10 mouse cellular contexts compared by ENCODE assay signal in the genomic region with DNA sequence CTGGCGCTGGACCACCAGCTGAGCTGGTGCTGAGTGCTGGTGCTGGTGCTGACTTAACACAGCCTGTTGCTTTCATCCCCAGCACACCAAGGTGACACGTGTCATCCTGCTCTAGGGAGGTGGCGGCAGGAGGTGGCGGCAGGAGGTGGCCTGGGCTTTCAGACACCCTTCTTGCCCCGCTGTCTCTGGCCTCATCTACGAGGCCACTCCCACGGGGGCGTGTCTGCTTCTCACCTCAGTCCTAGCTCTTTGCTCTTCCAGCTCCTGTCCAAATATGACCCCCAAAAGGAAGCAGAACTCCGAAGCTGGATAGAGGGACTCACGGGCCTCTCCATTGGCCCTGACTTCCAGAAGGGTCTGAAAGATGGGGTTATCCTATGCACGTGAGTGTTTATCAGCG. TPM values are rescaled to one million over a fixed set of nuclear protein-coding genes. Genes with fewer than 3 reads are reported as not detected.
DNase-seq lines count a peak whose midpoint lies in the region; ATAC-seq lines count a peak whose summit lies in the region.
"Had no signal": no experiment of that assay in that cellular context is flagged by ENCODE, and none has a peak within 500 bp of the region (broad histone marks: within the 10 kb centered on the region; RNA-seq: fewer than 3 reads in every experiment).

No protein-coding gene starts in this region.

- no peak overlapping the region for H3K4me2 ChIP-seq in forebrain, embryonic 12.5 days
- no peak overlapping the region for H3K4me2 ChIP-seq in forebrain, embryonic 16.5 days (ENCODE audit: low read length)
- peak overlapping the region; percentile 13; the same call in 1 of the 2 replicates for H3K4me2 ChIP-seq in liver, embryonic 15.5 days
- H3K4me2 ChIP-seq in liver, embryonic 12.5 days: no peak overlapping the region
- H3K4me2 ChIP-seq in limb, embryonic 12.5 days: 0 out of 2 replicates have a peak overlapping the region, but pooled peaks have one; percentile 8

- peaks cover 3% of the 10 kb centered on the region; the same call in 1 of the 2 replicates for H3K9me3 ChIP-seq in forebrain, embryonic 12.5 days
- H3K9me3 ChIP-seq in forebrain, embryonic 16.5 days (ENCODE audit: control insufficient read depth, low read length): peaks cover 5% of the 10 kb centered on the region; the same call in 1 of the 2 replicates
- no peaks in the 10 kb centered on the region for H3K9me3 ChIP-seq in liver, embryonic 15.5 days (replicated peaks)
- H3K9me3 ChIP-seq in liver, embryonic 12.5 days (replicated peaks): peaks cover 3% of the 10 kb centered on the region
- 0 out of 2 replicates have a peak, but pooled peaks cover 12% of the 10 kb centered on the region for H3K9me3 ChIP-seq in limb, embryonic 12.5 days

- WGBS in forebrain, embryonic 12.5 days: 50% methylated on average over 12 of the region's 12 CpGs
- WGBS in forebrain, embryonic 16.5 days: 57% methylated on average over 12 of the region's 12 CpGs
- 64% methylated on average over 12 of the region's 12 CpGs for WGBS in liver, embryonic 15.5 days (ENCODE audit: insufficient replicate concordance)
- 68% methylated on average over 12 of the region's 12 CpGs for WGBS in liver, embryonic 12.5 days (ENCODE audit: insufficient replicate concordance)
- 67% methylated on average over 12 of the region's 12 CpGs for WGBS in limb, embryonic 12.5 days

- H3K9ac ChIP-seq in forebrain, embryonic 12.5 days: no peak overlapping the region
- H3K9ac ChIP-seq in forebrain, embryonic 16.5 days (replicated peaks; ENCODE audit: low read depth, low read length): no peak overlapping the region
- no peak overlapping the region for H3K9ac ChIP-seq in liver, embryonic 15.5 days
- H3K9ac ChIP-seq in liver, embryonic 12.5 days: no peak overlapping the region
- H3K9ac ChIP-seq in limb, embryonic 12.5 days (replicated peaks): no peak overlapping the region
- H3K9ac ChIP-seq: liver, embryonic 14.5 days had no signal

- ATAC-seq in forebrain, embryonic 12.5 days (ENCODE audit: low FRiP score): no peak
- ATAC-seq in forebrain, embryonic 16.5 days: no peak
- no peak for ATAC-seq in liver, embryonic 15.5 days (ENCODE audit: insufficient read depth)
- no peak for ATAC-seq in liver, embryonic 12.5 days
- no peak for ATAC-seq in limb, embryonic 12.5 days (ENCODE audit: insufficient number of reproducible peaks, insufficient read depth, low FRiP score, low TSS enrichment, low read depth)
- ATAC-seq: hindbrain, embryonic 16.5 days had no signal

- DNase-seq in Muller cell, postnatal 12 days (ENCODE audit: inconsistent ontology term): peak; percentile 19
- no peak for DNase-seq in spleen, postnatal 4 days (ENCODE audit: low spot score in 2 of 2)
- no peak for DNase-seq in left cerebral cortex, postnatal 4 days

- peaks cover 32% of the 10 kb centered on the region for H3K4me1 ChIP-seq in forebrain, embryonic 12.5 days
- H3K4me1 ChIP-seq in forebrain, embryonic 16.5 days (replicated peaks; ENCODE audit: control insufficient read depth, insufficient read depth, low read length): peaks cover 15% of the 10 kb centered on the region
- peaks cover 74% of the 10 kb centered on the region for H3K4me1 ChIP-seq in liver, embryonic 15.5 days (replicated peaks)
- peaks cover 69% of the 10 kb centered on the region for H3K4me1 ChIP-seq in liver, embryonic 12.5 days
- peaks cover 40% of the 10 kb centered on the region for H3K4me1 ChIP-seq in limb, embryonic 12.5 days (replicated peaks)

- 0 out of 2 replicates have a peak overlapping the region, but pooled peaks have one; percentile 5 for H3K4me3 ChIP-seq in forebrain, embryonic 12.5 days (replicated peaks)
- no peak overlapping the region for H3K4me3 ChIP-seq in forebrain, embryonic 16.5 days (replicated peaks; ENCODE audit: low read length)
- no peak overlapping the region for H3K4me3 ChIP-seq in liver, embryonic 15.5 days (replicated peaks)
- H3K4me3 ChIP-seq in liver, embryonic 12.5 days: no peak overlapping the region
- no peak overlapping the region for H3K4me3 ChIP-seq in limb, embryonic 12.5 days (replicated peaks)

- H3K36me3 ChIP-seq in forebrain, embryonic 12.5 days (replicated peaks): no peaks in the 10 kb centered on the region
- H3K36me3 ChIP-seq in forebrain, embryonic 16.5 days (ENCODE audit: control insufficient read depth, insufficient read depth): no peaks in the 10 kb centered on the region
- H3K36me3 ChIP-seq in liver, embryonic 15.5 days (replicated peaks): peaks cover 29% of the 10 kb centered on the region
- H3K36me3 ChIP-seq in liver, embryonic 12.5 days: peaks cover 43% of the 10 kb centered on the region
- peaks cover 44% of the 10 kb centered on the region for H3K36me3 ChIP-seq in limb, embryonic 12.5 days

- intact Hi-C loops in left cerebral cortex, postnatal 4 days (cut with DNase I): loop anchor here (5.0 kb wide), 1 partner anchor 46 kb away; the partner anchor contains the start of gene Polr2e

- H3K27ac ChIP-seq in forebrain, embryonic 12.5 days: no peak overlapping the region
- no peak overlapping the region for H3K27ac ChIP-seq in forebrain, embryonic 16.5 days (ENCODE audit: low read length)
- no peak overlapping the region for H3K27ac ChIP-seq in liver, embryonic 15.5 days (replicated peaks)
- H3K27ac ChIP-seq in liver, embryonic 12.5 days: no peak overlapping the region
- no peak overlapping the region for H3K27ac ChIP-seq in limb, embryonic 12.5 days
- H3K27ac ChIP-seq: liver, embryonic 14.5 days had no signal

- H3K27me3 ChIP-seq in forebrain, embryonic 12.5 days: peaks cover 49% of the 10 kb centered on the region
- H3K27me3 ChIP-seq in forebrain, embryonic 16.5 days (replicated peaks; ENCODE audit: control insufficient read depth, insufficient read depth, low read length): peaks cover 38% of the 10 kb centered on the region
- peaks cover 38% of the 10 kb centered on the region for H3K27me3 ChIP-seq in liver, embryonic 15.5 days
- H3K27me3 ChIP-seq in liver, embryonic 12.5 days (replicated peaks): peaks cover 35% of the 10 kb centered on the region
- 0 out of 2 replicates have a peak, but pooled peaks cover 3% of the 10 kb centered on the region for H3K27me3 ChIP-seq in limb, embryonic 12.5 days

RNA-seq across cellular contexts. Expression of gene Cnn2, which starts 2.7 kb away (rescaled TPM):
- 85.5 and 115 TPM in 2 replicates for polyA plus RNA-seq in forebrain, embryonic 12.5 days (2016; fragmentation: Nextera tagmentation; extraction: Ambion mirVana)
- polyA plus RNA-seq in forebrain, embryonic 16.5 days (2015; fragmentation: Nextera tagmentation; extraction: Ambion mirVana): 30.5 and 31.3 TPM in 2 replicates
- polyA plus RNA-seq in liver, embryonic 15.5 days (2015; fragmentation: Nextera tagmentation; extraction: Ambion mirVana): 44.5 and 45.5 TPM in 2 replicates
- 68.2 and 75.4 TPM in 2 replicates for polyA plus RNA-seq in liver, embryonic 12.5 days (2016; fragmentation: Nextera tagmentation; extraction: Ambion mirVana)
- 216 and 240 TPM in 2 replicates for polyA plus RNA-seq in limb, embryonic 12.5 days (2016; fragmentation: Nextera tagmentation; extraction: Ambion mirVana)
- total RNA-seq in left cerebral cortex, postnatal 4 days (2021): 10 to 100 TPM; 12.4 to 17.2 TPM

RNA-seq across cellular contexts. Expression of gene Abca7, which starts 5.2 kb away (rescaled TPM):
- 5.8 and 5.9 TPM in 2 replicates for polyA plus RNA-seq in forebrain, embryonic 12.5 days (2016; fragmentation: Nextera tagmentation; extraction: Ambion mirVana)
- 3.9 and 4.7 TPM in 2 replicates for polyA plus RNA-seq in forebrain, embryonic 16.5 days (2015; fragmentation: Nextera tagmentation; extraction: Ambion mirVana)
- 7.5 and 9.0 TPM in 2 replicates for polyA plus RNA-seq in liver, embryonic 15.5 days (2015; fragmentation: Nextera tagmentation; extraction: Ambion mirVana)
- polyA plus RNA-seq in liver, embryonic 12.5 days (2016; fragmentation: Nextera tagmentation; extraction: Ambion mirVana): 10.5 and 12.1 TPM in 2 replicates
- polyA plus RNA-seq in limb, embryonic 12.5 days (2016; fragmentation: Nextera tagmentation; extraction: Ambion mirVana): 2.1 and 2.3 TPM in 2 replicates
- 1 to 10 TPM; 7.2 to 8.1 TPM for total RNA-seq in left cerebral cortex, postnatal 4 days (2021)

RNA-seq across cellular contexts. Expression of gene Tmem259, which starts 7.0 kb away (rescaled TPM):
- polyA plus RNA-seq in forebrain, embryonic 12.5 days (2016; fragmentation: Nextera tagmentation; extraction: Ambion mirVana): 14.7 and 19.2 TPM in 2 replicates
- polyA plus RNA-seq in forebrain, embryonic 16.5 days (2015; fragmentation: Nextera tagmentation; extraction: Ambion mirVana): 12.3 and 12.8 TPM in 2 replicates
- 8.4 and 11.0 TPM in 2 replicates for polyA plus RNA-seq in liver, embryonic 15.5 days (2015; fragmentation: Nextera tagmentation; extraction: Ambion mirVana)
- polyA plus RNA-seq in liver, embryonic 12.5 days (2016; fragmentation: Nextera tagmentation; extraction: Ambion mirVana): 17.2 and 17.5 TPM in 2 replicates
- polyA plus RNA-seq in limb, embryonic 12.5 days (2016; fragmentation: Nextera tagmentation; extraction: Ambion mirVana): 20.7 and 22.5 TPM in 2 replicates
- total RNA-seq in left cerebral cortex, postnatal 4 days (2021): 100 to 1,000 TPM; 117 to 127 TPM

RNA-seq across cellular contexts. Expression of gene Grin3b, which starts 20.6 kb away (rescaled TPM):
- 0.46 TPM in 2 replicates for polyA plus RNA-seq in forebrain, embryonic 12.5 days (2016; fragmentation: Nextera tagmentation; extraction: Ambion mirVana)
- 0.29 and 0.60 TPM in 2 replicates for polyA plus RNA-seq in forebrain, embryonic 16.5 days (2015; fragmentation: Nextera tagmentation; extraction: Ambion mirVana)
- 0.10 TPM in 1 of 2 replicates, not detected in the other for polyA plus RNA-seq in liver, embryonic 15.5 days (2015; fragmentation: Nextera tagmentation; extraction: Ambion mirVana)
- 0.14 TPM in 2 replicates for polyA plus RNA-seq in liver, embryonic 12.5 days (2016; fragmentation: Nextera tagmentation; extraction: Ambion mirVana)
- 0.54 and 0.68 TPM in 2 replicates for polyA plus RNA-seq in limb, embryonic 12.5 days (2016; fragmentation: Nextera tagmentation; extraction: Ambion mirVana)
- total RNA-seq in left cerebral cortex, postnatal 4 days (2021): under 1 TPM; 0.12 to 0.30 TPM

RNA-seq across cellular contexts. Expression of gene Arhgap45, which starts 25.4 kb away (rescaled TPM):
- polyA plus RNA-seq in forebrain, embryonic 12.5 days (2016; fragmentation: Nextera tagmentation; extraction: Ambion mirVana): 3.4 and 3.6 TPM in 2 replicates
- 1.2 and 1.8 TPM in 2 replicates for polyA plus RNA-seq in forebrain, embryonic 16.5 days (2015; fragmentation: Nextera tagmentation; extraction: Ambion mirVana)
- polyA plus RNA-seq in liver, embryonic 15.5 days (2015; fragmentation: Nextera tagmentation; extraction: Ambion mirVana): 15.7 and 18.2 TPM in 2 replicates
- 22.3 and 22.8 TPM in 2 replicates for polyA plus RNA-seq in liver, embryonic 12.5 days (2016; fragmentation: Nextera tagmentation; extraction: Ambion mirVana)
- polyA plus RNA-seq in limb, embryonic 12.5 days (2016; fragmentation: Nextera tagmentation; extraction: Ambion mirVana): 12.5 and 12.6 TPM in 2 replicates
- 1 to 10 TPM; 1.6 to 1.7 TPM for total RNA-seq in left cerebral cortex, postnatal 4 days (2021)

Comparison
In these comparisons a context has a peak if more than half of its experiments do, and no peak if none do; other contexts are left out.
1. H3K4me2 ChIP-seq: peak in liver, embryonic 15.5 days (single experiment) and limb, embryonic 12.5 days (single experiment); none in forebrain, embryonic 12.5 days (single experiment), forebrain, embryonic 16.5 days (single experiment) and liver, embryonic 12.5 days (single experiment).